Mouse (Mus musculus): Measurements from ENCODE around the gene Chp1.
A peak's percentile ranks its signal among the peaks of the same experiment; 100 is the strongest.

DNA sequence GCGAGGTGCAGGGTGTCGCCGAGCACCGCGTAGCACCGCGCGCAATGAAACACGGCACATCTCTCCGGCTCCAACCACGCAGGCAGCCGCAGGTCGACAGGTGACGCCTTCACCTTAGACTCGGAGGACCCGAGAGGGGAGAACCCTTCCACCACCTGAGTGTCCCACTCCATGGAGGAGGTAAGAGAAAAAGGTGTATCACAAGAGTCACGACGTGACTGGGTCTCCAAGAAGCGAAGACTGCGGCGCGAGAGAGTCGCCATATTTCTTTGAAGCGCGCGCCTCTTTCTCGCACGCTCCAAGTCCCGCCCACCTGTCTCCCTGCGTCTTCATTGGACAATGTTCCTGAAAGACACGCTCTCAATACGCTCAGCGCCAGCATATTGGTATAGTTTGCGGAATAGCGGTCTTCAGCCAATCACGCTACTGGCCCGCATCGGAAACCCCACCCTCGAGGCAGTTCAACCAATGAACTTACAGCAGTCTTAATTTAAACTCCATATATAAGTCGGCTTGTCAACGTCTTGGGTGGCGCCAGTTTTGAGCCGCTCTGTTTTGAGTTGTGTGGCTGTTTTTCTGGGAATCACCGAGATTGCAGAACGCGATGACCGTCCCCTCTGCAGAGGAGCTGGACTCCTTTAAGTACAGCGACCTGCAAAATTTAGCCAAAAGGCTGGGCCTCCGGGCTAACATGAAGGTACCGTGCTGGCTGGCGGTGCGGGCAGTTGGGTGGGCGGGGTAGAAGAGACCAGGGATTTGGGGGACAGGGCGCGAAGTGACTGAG lies 70.9 kb downstream of the Chp1 start, which contains the start of the genes Nusap1 and Oip5:
- TF ChIP-seq POLR2A (IDR thresholded peaks at IDR 0.05; ENCODE audit: borderline replicate concordance, low read depth, low read length) (peak; percentile 48; the same call in 1 of the 2 replicates), CTCF (IDR thresholded peaks at IDR 0.05; ENCODE audit: low read depth, low read length) (no peak)

All from bone marrow macrophage, adult 2 months (primary cell).